Mouse (Mus musculus): Measurements from ENCODE around the gene Gm8773.

DNA sequence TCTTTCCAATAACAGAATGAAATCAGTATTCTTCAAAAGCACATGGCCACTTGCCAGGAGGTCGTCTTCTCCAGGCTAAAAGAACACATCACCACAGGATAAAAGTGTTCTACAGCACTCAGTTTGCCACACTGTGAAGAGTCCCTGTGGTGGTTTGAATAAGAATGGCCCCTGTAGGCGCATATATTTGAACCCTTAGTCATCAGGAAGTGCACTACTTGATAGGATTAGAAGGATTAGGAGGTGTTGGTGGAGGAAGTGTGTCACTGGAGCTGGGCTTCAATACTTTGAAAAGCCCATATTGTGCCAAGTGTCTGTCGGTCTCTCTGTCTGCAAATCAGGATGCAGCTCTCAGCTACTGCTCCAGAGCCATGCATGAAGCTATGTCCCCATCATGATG, 33.2 kb upstream of the Gm8773 start:
- TF ChIP-seq CTCF (IDR thresholded peaks at IDR 0.05; ENCODE audit: control insufficient read depth, insufficient read depth, insufficient read length): no peak
- no peak for TF ChIP-seq MYOG (IDR thresholded peaks at IDR 0.05; ENCODE audit: control insufficient read depth, extremely low read depth, insufficient read length)
- TF ChIP-seq CEBPB (IDR thresholded peaks at IDR 0.05; ENCODE audit: low read depth): no peak
- no peak for TF ChIP-seq MAX (IDR thresholded peaks at IDR 0.05)
- TF ChIP-seq FOSL1 (IDR thresholded peaks at IDR 0.05; ENCODE audit: insufficient read depth, low read length, poor library complexity, severe bottlenecking): no peak
